Mouse (Mus musculus) MEL (cell line): Measurements from ENCODE around the gene Dnah7c. TPM values are rescaled to one million over a fixed set of nuclear protein-coding genes. Genes with fewer than 3 reads are reported as not detected.
"Not testable (repeated sequence)": the region's sequence is repeated elsewhere in the genome, so short reads cannot be mapped to it uniquely, and the experiment has no call there.

Experiments used
- DNase-seq: peaks from one replicate; pipeline ENCODE4 v3.0.0; 2011; ENCODE audit warnings: low read depth, low spot score
- H3K27ac ChIP-seq: 2 replicates; pipeline ENCODE4 v1.5.1; 2012; ENCODE audit warnings: low read depth, mild to moderate bottlenecking, control low read depth, low read length, moderate library complexity; ENCODE audit not compliant: control insufficient read depth
- H3K27me3 ChIP-seq, 2 experiments: fragments of 150-350 bp in 1 of 2; sonication (generic) in 1 of 2; 2 replicates each; pipeline ENCODE4 v1.6.1; 2012; ENCODE audit warnings: low read length in 2 of 2, mild to moderate bottlenecking in 2 of 2, improper control_type of control experiment in 1 of 2, moderate library complexity in 1 of 2; ENCODE audit not compliant: insufficient read depth in 2 of 2, control insufficient read depth in 1 of 2
- H3K36me3 ChIP-seq, 2 experiments: 2 replicates each; pipeline ENCODE4 v1.6.1; 2012 to 2014; ENCODE audit warnings: low read length in 2 of 2, improper control_type of control experiment in 1 of 2, inconsistent platforms in 1 of 2, mild to moderate bottlenecking in 1 of 2; ENCODE audit not compliant: insufficient read depth in 2 of 2, control insufficient read depth in 1 of 2
- H3K4me1 ChIP-seq, 2 experiments: fragments of 150-350 bp in 1 of 2; sonication (generic) in 1 of 2; 2 replicates each; pipeline ENCODE4 v1.6.1; 2012; ENCODE audit warnings: low read length in 2 of 2, improper control_type of control experiment in 1 of 2, mild to moderate bottlenecking in 1 of 2; ENCODE audit not compliant: insufficient read depth in 2 of 2, control insufficient read depth in 1 of 2
- H3K4me3 ChIP-seq, 2 experiments: fragments of 150-350 bp in 1 of 2; sonication (generic) in 1 of 2; 2 replicates each; pipeline ENCODE4 v1.5.1; 2012; ENCODE audit warnings: low read depth in 2 of 2, low read length in 2 of 2, mild to moderate bottlenecking in 2 of 2, moderate library complexity in 2 of 2, control low read depth in 1 of 2, improper control_type of control experiment in 1 of 2; ENCODE audit not compliant: control insufficient read depth in 1 of 2, insufficient read depth in 1 of 2
- H3K79me2 ChIP-seq: 2 replicates; pipeline ENCODE4 v1.6.1; 2012; ENCODE audit warnings: mild to moderate bottlenecking, low read length, moderate library complexity; ENCODE audit not compliant: control insufficient read depth, poor library complexity, insufficient read depth
- H3K9ac ChIP-seq: 2 replicates; pipeline ENCODE4 v1.6.1; 2012; ENCODE audit warnings: low read depth, mild to moderate bottlenecking, control low read depth, low read length, moderate library complexity; ENCODE audit not compliant: control insufficient read depth, poor library complexity, severe bottlenecking
- H3K9me3 ChIP-seq: fragments of 150-350 bp; sonication (generic); replicated peaks from 2 replicates; pipeline ENCODE4 v1.6.1; 2012; ENCODE audit warnings: mild to moderate bottlenecking, low read length, improper control_type of control experiment, moderate library complexity; ENCODE audit not compliant: insufficient read depth
- CTCF ChIP-seq, 3 experiments: IDR thresholded peaks in 2 of 3; conservative IDR thresholded peaks in 1 of 3; 2 replicates each; pipeline ENCODE4 v1.5.1; 2011 to 2012; ENCODE audit warnings: low read length in 3 of 3, low read depth in 2 of 3, mild to moderate bottlenecking in 2 of 3, improper control_type of control experiment in 1 of 3, inconsistent platforms in 1 of 3, mixed read lengths in 1 of 3, moderate library complexity in 1 of 3; ENCODE audit not compliant: control insufficient read depth in 1 of 3, insufficient read depth in 1 of 3, poor library complexity in 1 of 3, severe bottlenecking in 1 of 3
- ETS1 ChIP-seq: IDR thresholded peaks from 2 replicates; pipeline ENCODE4 v1.6.1; 2012; ENCODE audit warnings: low read depth, mild to moderate bottlenecking, inconsistent platforms, low read length, improper control_type of control experiment, moderate library complexity
- GABPA ChIP-seq: IDR thresholded peaks from 2 replicates; pipeline ENCODE4 v1.6.1; 2012; ENCODE audit warnings: low read depth, mild to moderate bottlenecking, inconsistent platforms, low read length, improper control_type of control experiment, moderate library complexity
- GATA1 ChIP-seq: IDR thresholded peaks from 2 replicates; pipeline ENCODE4 v1.6.1; 2011; ENCODE audit warnings: low read depth, low read length, improper control_type of control experiment
- JUND ChIP-seq: IDR thresholded peaks from 2 replicates; pipeline ENCODE4 v1.6.1; 2011; ENCODE audit warnings: low read depth, mild to moderate bottlenecking, improper control_type of control experiment, low read length
- MAFK ChIP-seq: IDR thresholded peaks from 2 replicates; pipeline ENCODE4 v1.6.1; 2011; ENCODE audit warnings: low read depth, mild to moderate bottlenecking, low read length, improper control_type of control experiment, borderline replicate concordance
- MAZ ChIP-seq: IDR thresholded peaks from 2 replicates; pipeline ENCODE4 v1.6.1; 2012; ENCODE audit warnings: low read depth, mild to moderate bottlenecking, inconsistent platforms, low read length, improper control_type of control experiment
- MEF2A ChIP-seq: IDR thresholded peaks from 2 replicates; pipeline ENCODE4 v1.6.1; 2014; ENCODE audit warnings: low read depth, mild to moderate bottlenecking, inconsistent platforms, low read length, improper control_type of control experiment; ENCODE audit not compliant: poor library complexity, insufficient replicate concordance, severe bottlenecking; ENCODE audit errors: extremely low read depth
- MXI1 ChIP-seq: IDR thresholded peaks from 2 replicates; pipeline ENCODE4 v1.6.1; 2011; ENCODE audit warnings: mild to moderate bottlenecking, low read depth, low read length, improper control_type of control experiment
- POLR2AphosphoS2 ChIP-seq: IDR thresholded peaks from 2 replicates; pipeline ENCODE4 v1.6.1; 2011; ENCODE audit warnings: low read length, improper control_type of control experiment
- RCOR1 ChIP-seq: IDR thresholded peaks from 2 replicates; pipeline ENCODE4 v1.6.1; 2012; ENCODE audit warnings: low read depth, mild to moderate bottlenecking, inconsistent platforms, low read length, improper control_type of control experiment
- TBP ChIP-seq: IDR thresholded peaks from 2 replicates; pipeline ENCODE4 v1.8.0; 2011; ENCODE audit warnings: low read depth, low read length, improper control_type of control experiment
- UBTF ChIP-seq: IDR thresholded peaks from 2 replicates; pipeline ENCODE4 v1.6.1; 2012; ENCODE audit warnings: low read depth, mild to moderate bottlenecking, inconsistent platforms, low read length, improper control_type of control experiment, moderate library complexity, borderline replicate concordance; ENCODE audit not compliant: insufficient read depth
- ZC3H11A ChIP-seq: IDR thresholded peaks from 2 replicates; pipeline ENCODE4 v1.6.1; 2012; ENCODE audit warnings: low read depth, mild to moderate bottlenecking, inconsistent platforms, low read length, improper control_type of control experiment
- ZKSCAN1 ChIP-seq: IDR thresholded peaks from 2 replicates; pipeline ENCODE4 v1.6.1; 2012; ENCODE audit warnings: low read depth, mild to moderate bottlenecking, inconsistent platforms, low read length, improper control_type of control experiment, moderate library complexity
- ZMIZ1 ChIP-seq: IDR thresholded peaks from 2 replicates; pipeline ENCODE4 v1.6.1; 2012; ENCODE audit warnings: low read depth, mild to moderate bottlenecking, inconsistent platforms, low read length, improper control_type of control experiment, moderate library complexity
- ZNF384 ChIP-seq: IDR thresholded peaks from 2 replicates; pipeline ENCODE4 v1.6.1; 2012; ENCODE audit warnings: low read depth, mild to moderate bottlenecking, inconsistent platforms, low read length, improper control_type of control experiment
- polyA plus RNA-seq, 2 experiments: library from polyadenylated mRNA; stranded (reverse) in 1 of 2; unstranded in 1 of 2; fragments of >175 nt in 1 of 2; fragments of >200 nt in 1 of 2; gene quantifications; 2 replicates each; pipeline versions ENCODE4 v1.2.1 to v1.2.4; 2012; ENCODE audit warnings: low replicate concordance in 2 of 2, low read depth in 1 of 2; ENCODE audit not compliant: insufficient read length in 2 of 2, insufficient read depth in 1 of 2, missing spikeins in 1 of 2
- total RNA-seq: library from RNA; depleted of rRNA; stranded (reverse); fragments of 300-350 nt; gene quantifications from 2 replicates; pipeline ENCODE4 v1.2.3, GENCODE M21; 2012

The Dnah7c gene
- total and polyA plus RNA-seq, 3 experiments, result 0.01 TPM; not detected in 2

DNA sequence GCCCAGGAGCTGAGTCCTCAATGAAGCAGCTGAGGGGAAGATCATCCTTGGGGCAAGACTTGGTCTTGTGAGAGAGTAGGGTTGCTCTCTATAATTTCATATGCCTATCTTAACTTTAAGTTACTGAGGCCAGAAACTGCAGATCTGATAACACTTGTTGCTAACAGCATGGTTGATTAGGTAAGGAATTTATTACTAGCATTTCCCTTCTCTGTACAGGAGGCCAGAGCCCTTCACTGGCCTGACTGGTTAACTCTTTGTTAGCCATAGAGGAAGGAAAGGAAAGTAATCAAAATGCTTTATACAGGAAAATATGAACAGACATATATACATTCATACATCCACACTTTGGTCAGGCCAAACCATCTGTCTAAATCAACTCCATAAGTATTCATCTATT, 95.6 kb downstream of the Dnah7c start:
- Histone ChIP-seq H3K27ac (no peak overlapping the region), H3K9me3 (no peaks in the 10 kb centered on the region), H3K27me3 (no peaks in the 10 kb centered on the region), H3K4me3 (no peak overlapping the region)
- TF ChIP-seq JUND (no peak), GATA1 (no peak), MEF2A (no peak), ZKSCAN1 (no peak), MXI1 (no peak), ZMIZ1 (no peak), ZNF384 (no peak), ETS1 (no peak), RCOR1 (no peak), TBP (no peak), MAZ (no peak), GABPA (no peak), MAFK (no peak), ZC3H11A (no peak), UBTF (no peak), POLR2AphosphoS2 (no peak), CTCF (IDR thresholded peaks at IDR 0.05 in 2 of 3, conservative IDR thresholded peaks at IDR 0.05 in 1 of 3; ENCODE audit: control insufficient read depth in 1 of 3, insufficient read depth in 1 of 3, low read depth in 2 of 3, low read length in 3 of 3, poor library complexity in 1 of 3, severe bottlenecking in 1 of 3) (no peak)
- TF ChIP-seq, all 39 proteins: peak for 0
- Histone ChIP-seq H3K36me3 (no peaks in the 10 kb centered on the region), H3K79me2 (no peaks in the 10 kb centered on the region), H3K9ac (no peak overlapping the region), H3K4me1 (no peaks in the 10 kb centered on the region)
- DNase-seq, result no peak

DNA sequence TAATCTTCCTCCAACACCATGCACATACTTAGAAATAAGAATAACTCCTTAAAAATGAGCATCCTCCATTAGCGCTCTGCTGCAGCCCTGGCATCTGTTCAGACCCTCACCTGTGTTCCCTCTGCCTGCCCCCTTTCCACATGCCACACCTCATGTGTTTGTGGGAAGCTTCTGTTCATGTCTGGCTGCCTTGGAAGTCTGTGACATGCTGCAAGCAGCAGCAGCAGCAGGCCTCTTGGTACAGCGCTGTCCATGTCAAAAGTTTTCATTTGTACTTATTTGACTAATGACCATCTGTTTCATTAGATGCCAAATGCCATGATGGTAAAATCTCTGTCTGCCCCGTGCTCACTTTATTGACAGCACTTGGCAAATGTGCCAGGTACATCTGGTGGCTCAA, 101.1 kb downstream of the Dnah7c start:
- H3K27me3 ChIP-seq, H3K36me3 ChIP-seq, DNase-seq, H3K27ac ChIP-seq, H3K79me2 ChIP-seq, H3K9me3 ChIP-seq, H3K4me1 ChIP-seq, H3K9ac ChIP-seq, H3K4me3 ChIP-seq: not testable (repeated sequence)
